Mouse (Mus musculus) hematopoietic stem cell, adult 5-6 weeks (primary cell): ENCODE results near the gene Krtap9-1. TPM values are rescaled to one million over a fixed set of nuclear protein-coding genes. Genes with fewer than 3 reads are reported as not detected.
"Not testable (repeated sequence)": the region's sequence is repeated elsewhere in the genome, so short reads cannot be mapped to it uniquely, and the experiment has no call there.

Source experiments
- ATAC-seq, 2 experiments: fragments of 125-278 bp in 1 of 2; replicated peaks in 1 of 2; 2 replicates each; pipeline ENCODE4 v1.8.0; 2016 to 2017; ENCODE audit warnings: inconsistent platforms in 2 of 2, mild to moderate bottlenecking in 2 of 2, moderate number of reproducible peaks in 2 of 2, low read depth in 1 of 2, moderate TSS enrichment in 1 of 2; ENCODE audit not compliant: low FRiP score in 2 of 2, poor library complexity in 2 of 2, severe bottlenecking in 2 of 2, insufficient read depth in 1 of 2, low TSS enrichment in 1 of 2
- total RNA-seq: library from RNA; stranded (forward); fragments of 172-1452, 232-1000 nt; gene quantifications from 2 replicates; pipeline ENCODE4 v1.2.3, GENCODE M21; 2017

Gene Krtap9-1
- total RNA-seq, result not detected in 2 replicates

GRCm38 (mm10) chr11:99873089-99873488 lies at the start of gene Krtap9-1:
Krtap9-1 (plus strand) TSS chr11:99873389.
- ATAC-seq, result not testable (repeated sequence)

- ATAC-seq, result no peak
Measured at GRCm38 (mm10) chr11:99837966-99838365, 35.2 kb upstream of the Krtap9-1 start, which contains the start of gene 2300003K06Rik. 2300003K06Rik (minus strand) TSS chr11:99838066.

GRCm38 (mm10) chr11:99842185-99842584 lies 31.0 kb upstream of the Krtap9-1 start:
- no peak for ATAC-seq

GRCm38 (mm10) chr11:99846746-99847145 lies 26.4 kb upstream of the Krtap9-1 start:
- no peak for ATAC-seq

DNA sequence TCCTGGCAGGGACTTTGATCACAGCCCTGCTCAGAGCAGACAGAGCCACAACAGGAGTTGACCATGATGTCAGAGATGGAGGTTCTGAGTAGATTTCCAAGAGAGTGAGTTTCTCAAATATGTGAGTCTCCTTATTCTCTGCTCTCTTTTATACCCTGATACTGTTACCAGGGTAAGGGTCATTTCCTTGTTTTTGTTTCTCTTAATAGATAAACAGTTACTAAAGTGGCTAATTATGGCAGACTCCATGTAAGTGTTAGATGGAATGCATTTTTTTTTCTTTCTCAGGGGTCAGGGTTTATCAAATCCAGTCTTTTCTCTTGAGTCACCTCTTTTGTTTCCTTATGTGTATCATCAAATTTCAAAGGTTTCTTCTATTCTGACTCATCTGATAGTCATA lies 21.7 kb upstream of the Krtap9-1 start, which contains the start of gene Krtap4-16:
TSS of gene Krtap4-16 (minus strand) at position 101 of the 400 bp plus-strand sequence.
- ATAC-seq, result no peak

DNA sequence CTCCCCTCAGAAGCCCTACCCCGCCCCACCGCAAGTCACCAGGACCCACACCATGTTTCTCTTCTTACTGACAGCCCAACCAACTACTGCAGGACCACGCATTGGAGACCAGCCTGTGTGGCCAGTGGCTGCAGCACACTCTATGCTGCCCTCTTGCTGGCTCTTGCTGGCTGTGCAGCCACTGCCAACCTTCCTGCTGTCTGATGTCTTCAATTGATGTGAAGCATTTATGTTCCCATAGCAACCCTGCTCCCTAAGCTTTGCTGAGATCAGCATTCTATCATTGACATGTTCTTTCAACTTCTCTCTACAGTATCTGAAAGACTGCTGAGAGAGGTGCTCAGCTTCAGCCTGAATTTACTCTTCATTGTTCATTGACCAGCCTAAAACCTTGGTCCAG lies 19.1 kb upstream of the Krtap9-1 start:
- ATAC-seq, result no peak

DNA sequence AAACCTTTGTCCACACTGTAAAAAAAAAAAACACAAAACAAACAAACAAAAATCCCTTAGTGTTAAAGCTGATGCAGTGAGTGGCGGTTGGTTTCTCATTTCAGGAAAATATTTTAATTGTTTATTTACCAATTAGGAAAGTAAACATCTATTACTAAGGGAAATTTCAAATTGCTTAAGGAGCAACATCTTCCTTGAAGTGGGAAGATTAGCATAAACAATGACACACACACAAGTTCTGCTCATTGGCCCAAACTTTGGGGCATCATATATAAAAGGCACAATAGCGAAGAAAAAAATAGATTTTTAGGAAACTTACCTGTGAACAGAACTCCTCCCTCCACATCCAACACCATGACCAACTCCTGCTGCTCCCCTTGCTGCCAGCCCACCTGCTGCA lies 15.6 kb upstream of the Krtap9-1 start, which contains the start of gene Gm11568:
TSS of gene Gm11568 (plus strand) at position 301 of the 400 bp plus-strand sequence.
- no peak for ATAC-seq

- ATAC-seq, result no peak
Measured at GRCm38 (mm10) chr11:99858761-99859160, 14.4 kb upstream of the Krtap9-1 start.

GRCm38 (mm10) chr11:99864176-99864575 lies 9.0 kb upstream of the Krtap9-1 start, which contains the start of gene Gm11559:
Gm11559 (plus strand) TSS chr11:99864476.
- not testable (repeated sequence) for ATAC-seq

DNA sequence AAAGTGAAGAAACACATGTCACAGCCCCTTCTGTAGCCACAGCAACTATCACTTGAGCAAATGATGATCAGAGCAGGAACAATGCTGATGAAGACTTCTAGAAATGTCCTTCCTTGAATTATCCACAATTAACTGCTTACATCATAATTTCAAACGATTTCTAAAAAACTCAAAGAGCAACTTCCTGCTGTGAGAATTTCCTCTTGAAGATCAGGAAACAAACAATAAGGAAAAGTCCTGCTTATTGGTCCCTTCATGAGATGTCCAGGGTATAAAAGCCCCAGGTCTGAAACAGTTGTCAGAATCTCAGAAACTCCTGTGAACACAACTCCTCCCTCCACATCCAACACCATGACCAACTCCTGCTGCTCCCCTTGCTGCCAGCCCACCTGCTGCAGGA lies 5.7 kb downstream of the Krtap9-1 start, which contains the start of gene Gm11567:
TSS of gene Gm11567 (plus strand) at position 301 of the 400 bp plus-strand sequence.
- ATAC-seq, result not testable (repeated sequence)

DNA sequence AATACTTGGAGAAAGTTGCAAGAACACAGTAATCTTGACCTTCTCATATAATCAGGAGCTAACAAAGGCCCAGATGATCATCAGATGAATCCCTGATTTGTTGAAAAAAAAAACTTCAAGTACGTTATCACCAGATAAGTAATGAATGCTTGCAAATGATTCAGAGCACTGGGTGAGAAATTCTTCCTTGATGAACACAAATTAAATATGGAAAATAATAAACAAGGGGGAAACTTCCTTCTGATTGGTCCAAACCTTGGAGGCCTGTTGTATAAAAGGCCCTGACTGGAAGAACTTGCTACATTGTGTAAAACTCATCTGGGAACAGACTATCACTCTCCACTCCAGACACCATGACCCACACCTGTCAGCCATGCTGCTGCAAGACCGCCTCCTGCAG lies 34.4 kb downstream of the Krtap9-1 start, which contains the start of gene Krtap31-1:
TSS of gene Krtap31-1 (plus strand) at position 301 of the 400 bp plus-strand sequence.
- ATAC-seq, result no peak

DNA sequence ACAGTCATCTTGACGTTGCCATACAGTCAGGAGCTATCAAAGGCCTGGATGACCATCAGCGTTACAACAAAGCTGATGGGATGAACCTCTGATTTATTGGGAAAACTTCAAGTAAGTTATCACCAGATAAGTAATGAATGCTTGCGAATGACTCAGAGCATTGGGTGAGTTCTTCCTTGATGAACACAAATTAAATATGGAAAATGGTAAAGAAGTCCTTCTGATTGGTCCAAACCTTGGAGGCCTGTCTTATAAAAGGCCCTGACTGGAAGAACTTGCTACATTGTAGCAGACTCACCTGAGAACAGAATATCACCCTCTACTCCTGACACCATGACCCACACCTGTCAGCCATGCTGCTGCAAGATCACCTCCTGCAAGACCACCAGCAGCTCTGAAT lies 41.3 kb downstream of the Krtap9-1 start, which contains the start of gene Gm11565:
TSS of gene Gm11565 (plus strand) at position 301 of the 400 bp plus-strand sequence.
- ATAC-seq, result no peak

Other genes starting within 250 kb of the Krtap9-1 start
- not detected in 2 replicates for gene Krtap4-1, start 245.2 kb upstream of the Krtap9-1 start, total RNA-seq
- not detected in 2 replicates for gene Krtap4-2, start 238.3 kb upstream of the Krtap9-1 start, total RNA-seq
- not detected in 2 replicates for gene Krtap4-7, start 229.3 kb upstream of the Krtap9-1 start, total RNA-seq
- not detected in 2 replicates for gene Gm11555, start 223.2 kb upstream of the Krtap9-1 start, total RNA-seq
- not detected in 2 replicates for gene Gm11563, start 214.4 kb upstream of the Krtap9-1 start, total RNA-seq
- not detected in 2 replicates for gene Krtap4-6, start 207.4 kb upstream of the Krtap9-1 start, total RNA-seq
- not detected in 2 replicates for gene Gm14190, start 182.6 kb upstream of the Krtap9-1 start, total RNA-seq
- not detected in 2 replicates for gene Gm14180, start 139.1 kb upstream of the Krtap9-1 start, total RNA-seq
- not detected in 2 replicates for gene Gm11595, start 100.5 kb upstream of the Krtap9-1 start, total RNA-seq
- gene Krtap4-8, start 92.7 kb upstream of the Krtap9-1 start, total RNA-seq, result not detected in 2 replicates
- gene Krtap4-9, start 88.2 kb upstream of the Krtap9-1 start, total RNA-seq, result not detected in 2 replicates
- gene Gm11596, start 79.9 kb upstream of the Krtap9-1 start, total RNA-seq, result not detected in 2 replicates
- gene Gm11569, start 74.5 kb upstream of the Krtap9-1 start, total RNA-seq, result not detected in 2 replicates
- not detected in 2 replicates for gene Gm11554, start 68.9 kb upstream of the Krtap9-1 start, total RNA-seq
- not detected in 2 replicates for gene Krtap4-13, start 63.5 kb upstream of the Krtap9-1 start, total RNA-seq
- not detected in 2 replicates for gene Gm11564, start 57.7 kb upstream of the Krtap9-1 start, total RNA-seq
- not detected in 2 replicates for gene 2300003K06Rik, start 35.3 kb upstream of the Krtap9-1 start, total RNA-seq
- gene Krtap4-16, start 21.8 kb upstream of the Krtap9-1 start, total RNA-seq, result not detected in 2 replicates
- gene Gm11568, start 15.5 kb upstream of the Krtap9-1 start, total RNA-seq, result not detected in 2 replicates
- not detected in 2 replicates for gene Gm11559, start 8.9 kb upstream of the Krtap9-1 start, total RNA-seq
- not detected in 2 replicates for gene Gm11567, start 5.8 kb downstream of the Krtap9-1 start, total RNA-seq
- not detected in 2 replicates for gene Krtap31-1, start 34.5 kb downstream of the Krtap9-1 start, total RNA-seq
- gene Gm11565, start 41.4 kb downstream of the Krtap9-1 start, total RNA-seq, result not detected in 2 replicates
- gene Krtap31-2, start 62.9 kb downstream of the Krtap9-1 start, total RNA-seq, result not detected in 2 replicates
- not detected in 2 replicates for gene Krtap9-5, start 75.1 kb downstream of the Krtap9-1 start, total RNA-seq
- not detected in 2 replicates for gene Krtap29-1, start 105.7 kb downstream of the Krtap9-1 start, total RNA-seq
- gene Krtap16-1, start 113.2 kb downstream of the Krtap9-1 start, total RNA-seq, result not detected in 2 replicates
- not detected in 2 replicates for gene Krtap17-1, start 120.6 kb downstream of the Krtap9-1 start, total RNA-seq
- gene Krt33a, start 142.8 kb downstream of the Krtap9-1 start, total RNA-seq, result not detected in 2 replicates
- gene Krt33b, start 156.5 kb downstream of the Krtap9-1 start, total RNA-seq, result not detected in 2 replicates
- not detected in 2 replicates for gene Krt34, start 168.2 kb downstream of the Krtap9-1 start, total RNA-seq
- gene Krt31, start 177.2 kb downstream of the Krtap9-1 start, total RNA-seq, result not detected in 2 replicates
- not detected in 2 replicates for gene Krt32, start 214.8 kb downstream of the Krtap9-1 start, total RNA-seq
- gene Krt35, start 222.9 kb downstream of the Krtap9-1 start, total RNA-seq, result not detected in 2 replicates
- not detected in 2 replicates for gene Krt36, start 232.2 kb downstream of the Krtap9-1 start, total RNA-seq
- gene Krt13, start 248.2 kb downstream of the Krtap9-1 start, total RNA-seq, result not detected in 2 replicates